Mouse (Mus musculus) heart, postnatal 0 days (tissue): ENCODE measurements around the gene Pik3cd.

Experiments
- CTCF ChIP-seq: IDR thresholded peaks from 2 replicates; pipeline ENCODE4 v1.5.1; 2016; ENCODE audit warnings: antibody characterized with exemption, control low read depth, low read depth
- EP300 ChIP-seq: IDR thresholded peaks from 2 replicates; pipeline ENCODE4 v1.6.1; 2016; ENCODE audit warnings: antibody characterized with exemption, low read depth

DNA sequence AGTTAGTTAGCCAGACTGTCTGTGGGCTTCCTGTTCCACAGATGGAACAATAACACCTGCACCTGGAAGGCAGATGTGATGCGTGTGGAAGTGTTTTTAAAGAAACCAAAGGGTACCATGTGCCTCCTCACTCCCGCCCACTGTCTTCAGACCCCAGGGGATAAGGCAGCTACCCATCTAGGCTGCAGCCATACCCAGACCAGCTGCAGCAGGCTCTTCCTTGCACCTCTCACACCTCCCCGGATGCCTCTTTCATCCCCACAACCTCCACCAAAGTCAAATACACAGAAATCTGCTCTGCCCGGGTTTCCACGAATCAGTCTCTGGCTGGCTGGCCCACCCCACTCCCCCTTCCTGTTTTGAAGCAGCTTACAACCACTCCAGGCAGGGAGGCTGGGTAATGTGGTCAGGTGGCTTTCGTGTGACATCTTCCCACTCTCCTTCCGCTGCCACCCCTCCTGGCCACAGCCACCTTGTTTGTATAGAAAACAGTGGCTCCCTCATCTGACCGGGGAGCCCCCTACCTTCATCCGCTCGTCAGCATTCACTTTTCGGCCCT is 44.4 kb downstream of the Pik3cd start:
- TF ChIP-seq EP300 (no peak), CTCF (no peak)
